Mouse (Mus musculus): ENCODE data around the gene Itpr2.

GRCm38 (mm10) chr6:146123656-146124055 is 378.4 kb downstream of the Itpr2 start:
- TF ChIP-seq CTCF (IDR thresholded peaks at IDR 0.05; ENCODE audit: control insufficient read depth, insufficient read depth, low read length) (no peak), POLR2A (IDR thresholded peaks at IDR 0.05; ENCODE audit: borderline replicate concordance, control insufficient read depth, low read depth, low read length) (no peak)

Data from bone marrow, adult 2 months (tissue).